Mouse (Mus musculus) megakaryocyte, adult 5-6 weeks (primary cell): ENCODE results near the gene Sbno2. TPM values are rescaled to one million over a fixed set of nuclear protein-coding genes. Genes with fewer than 3 reads are reported as not detected.
"Not testable (repeated sequence)": the region's sequence is repeated elsewhere in the genome, so short reads cannot be mapped to it uniquely, and the experiment has no call there.

Experiments
- ATAC-seq: 2 replicates; pipeline ENCODE4 v1.8.0; 2016; ENCODE audit warnings: mild to moderate bottlenecking, inconsistent platforms; ENCODE audit not compliant: poor library complexity, severe bottlenecking
- total RNA-seq, 2 experiments: library from RNA; stranded (forward) in 1 of 2; stranded (reverse) in 1 of 2; fragments of 153-499, 151-499 nt in 1 of 2; fragments of 221-1000, 200-1000 nt in 1 of 2; gene quantifications; 2 replicates each; pipeline versions ENCODE4 v1.2.3 to v1.2.4; 2015 to 2017

Gene Sbno2
- total RNA-seq, 2 experiments from 2014 or later: 32.4 to 41.9 TPM

- no peak for ATAC-seq
Measured at GRCm38 (mm10) chr10:80063877-80064650, 41.3 kb downstream of the Sbno2 start.

GRCm38 (mm10) chr10:80063104-80063503 is 42.3 kb downstream of the Sbno2 start:
- no peak for ATAC-seq

DNA sequence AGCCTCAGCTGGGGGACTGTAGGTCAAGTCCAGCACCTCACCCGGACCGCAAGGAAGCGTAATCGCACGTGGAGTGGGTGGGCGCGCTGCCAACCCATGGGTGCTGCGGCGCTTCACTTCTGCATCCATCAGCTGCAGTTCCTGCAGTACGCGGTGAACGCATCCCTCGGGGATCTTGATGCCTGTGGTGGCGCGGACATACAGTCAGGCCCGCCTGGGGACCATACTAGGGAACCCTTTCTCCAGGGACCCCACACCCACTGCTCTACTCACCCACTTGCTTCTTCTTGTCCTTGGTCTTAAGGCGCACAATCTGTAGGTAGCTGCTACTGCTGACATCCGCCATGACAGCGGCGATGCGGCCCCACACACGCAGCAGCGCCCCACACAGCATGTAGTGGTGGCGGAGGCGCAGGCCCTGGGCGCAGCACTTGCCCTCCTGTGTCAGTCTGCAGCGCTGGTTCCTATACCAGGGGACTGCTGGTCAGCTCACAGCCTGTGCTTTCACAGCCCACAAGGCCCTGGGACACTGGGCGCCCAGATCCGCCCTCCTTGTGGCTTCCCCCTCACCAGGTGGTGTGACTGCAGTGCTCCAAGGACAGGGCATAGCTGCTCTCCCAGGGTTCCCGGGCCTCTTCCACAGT is 47.6 kb downstream of the Sbno2 start:
- ATAC-seq: no peak

GRCm38 (mm10) chr10:80056976-80057682 is 48.2 kb downstream of the Sbno2 start:
- ATAC-seq: no peak

DNA sequence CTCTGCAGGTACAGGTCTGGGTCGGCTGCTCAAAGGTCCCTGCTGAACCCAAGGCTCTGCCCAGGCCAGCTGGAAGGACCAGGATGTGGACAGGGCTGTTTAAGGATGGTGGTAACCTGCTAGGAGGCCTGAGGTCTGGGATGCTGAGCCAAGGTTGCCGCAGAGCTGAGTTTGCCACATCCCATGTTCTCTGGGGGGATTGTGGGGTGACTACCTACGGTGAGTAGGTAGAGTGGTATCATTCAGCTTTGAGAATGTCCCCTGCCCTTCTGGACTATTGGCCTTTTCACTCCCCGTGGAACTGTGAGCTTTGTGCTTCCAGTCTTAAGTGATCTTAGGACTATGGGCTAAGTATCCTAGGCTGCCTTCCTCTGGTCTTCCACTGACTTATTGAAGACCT is 48.9 kb downstream of the Sbno2 start:
- ATAC-seq: no peak

GRCm38 (mm10) chr10:80055891-80056290 is 49.5 kb downstream of the Sbno2 start:
- no peak for ATAC-seq

GRCm38 (mm10) chr10:80055364-80055763 is 50.0 kb downstream of the Sbno2 start:
- ATAC-seq: no peak

DNA sequence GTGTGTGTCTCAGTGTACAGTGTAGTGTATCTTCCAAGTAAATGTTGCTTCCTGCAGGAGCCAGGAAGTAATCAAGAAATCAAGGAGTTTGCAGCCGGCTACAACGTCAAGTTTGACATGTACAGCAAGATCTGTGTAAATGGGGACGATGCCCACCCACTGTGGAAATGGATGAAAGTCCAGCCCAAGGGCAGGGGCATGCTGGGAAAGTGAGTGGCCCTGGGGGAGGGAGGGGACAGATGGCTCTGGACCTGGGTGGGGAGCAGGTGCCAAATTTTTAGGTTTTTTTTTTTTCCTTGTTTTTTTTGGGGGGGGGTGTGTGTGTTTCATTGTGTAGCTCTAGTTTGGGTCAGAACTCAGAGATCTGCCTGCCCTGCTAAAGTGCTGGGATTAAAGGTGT is 50.5 kb downstream of the Sbno2 start:
- not testable (repeated sequence) for ATAC-seq

GRCm38 (mm10) chr10:80053831-80054815 is 51.2 kb downstream of the Sbno2 start:
- ATAC-seq: peak; percentile 23

- peak; percentile 89 for ATAC-seq
Measured at GRCm38 (mm10) chr10:80053259-80053780, 52.1 kb downstream of the Sbno2 start.

- no peak for ATAC-seq
Measured at GRCm38 (mm10) chr10:80052374-80052764, 53.0 kb downstream of the Sbno2 start.

DNA sequence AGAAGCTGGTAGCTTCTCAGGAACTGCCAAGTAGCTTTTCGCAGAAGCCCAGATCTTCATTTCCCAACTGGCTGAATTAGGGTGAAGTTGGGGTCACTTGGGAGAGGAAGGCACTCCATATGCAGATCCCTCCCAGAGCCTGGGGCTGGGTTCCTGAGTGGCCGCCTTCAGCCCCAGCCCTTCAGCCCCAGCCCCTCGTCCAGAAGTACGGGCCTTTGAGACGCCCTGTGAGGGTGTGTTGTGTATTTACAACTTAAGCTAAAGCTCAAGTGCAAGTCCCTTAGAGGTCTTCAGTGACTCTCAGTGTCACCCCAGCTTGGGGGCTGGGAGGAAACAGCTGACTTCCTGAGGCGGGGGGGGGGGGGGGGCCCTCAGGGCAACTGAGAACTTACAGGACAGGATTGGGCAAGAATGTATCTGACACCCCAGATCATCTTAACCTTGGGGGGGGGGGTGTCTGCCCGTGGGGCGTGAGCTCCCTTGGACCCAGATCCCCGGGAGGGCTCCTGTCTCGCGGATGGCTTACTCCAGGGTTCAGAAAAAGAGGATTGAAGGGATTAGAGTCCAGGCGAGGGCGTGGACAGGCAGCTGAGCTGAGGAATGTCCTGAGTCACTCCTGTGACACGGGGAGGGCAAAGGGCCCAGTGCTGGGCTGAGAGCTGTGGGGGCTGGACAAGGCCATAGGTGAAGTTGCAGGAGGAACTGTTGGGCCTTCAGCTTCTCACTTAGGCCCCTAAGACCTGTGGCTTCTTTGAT is 53.6 kb downstream of the Sbno2 start:
- peak; percentile 45 for ATAC-seq

DNA sequence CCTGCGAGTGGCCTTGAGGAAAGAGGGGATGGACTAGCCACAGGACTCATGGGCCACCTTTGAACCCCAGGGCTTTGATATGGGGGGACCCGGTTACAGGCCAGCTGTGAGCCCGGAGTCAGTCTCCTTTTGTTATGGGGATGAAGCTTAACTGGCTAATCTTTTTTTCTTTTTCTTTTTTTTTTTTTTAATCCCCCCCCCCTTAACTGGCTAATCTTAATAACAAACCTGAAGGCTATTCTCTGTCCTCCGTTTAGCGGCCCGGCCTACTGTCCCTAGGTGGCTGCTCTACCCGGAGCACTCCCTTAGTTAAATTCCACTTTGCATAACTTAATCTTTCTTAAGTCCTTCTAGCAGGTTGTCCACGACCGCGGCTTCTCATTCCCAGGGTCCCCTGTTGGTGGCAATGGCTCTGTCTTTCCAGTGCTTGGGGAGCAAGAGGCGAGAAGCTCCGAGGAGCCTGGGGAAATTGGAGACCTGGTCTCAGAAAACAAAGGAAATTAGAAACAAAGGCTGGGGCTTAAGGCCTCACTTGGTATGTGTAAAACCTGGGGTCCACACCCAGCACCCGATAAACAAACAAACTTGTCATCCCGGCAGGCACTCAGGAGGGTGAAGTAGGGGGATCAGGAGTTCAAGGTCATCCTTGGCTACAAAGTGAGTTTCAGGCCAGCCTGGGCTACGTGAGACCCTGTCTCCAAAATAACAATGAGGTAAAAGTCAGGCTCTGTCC is 54.3 kb downstream of the Sbno2 start:
- no peak for ATAC-seq

GRCm38 (mm10) chr10:80050244-80050643 is 55.1 kb downstream of the Sbno2 start:
- no peak for ATAC-seq

- no peak for ATAC-seq
Measured at GRCm38 (mm10) chr10:80048834-80049233, 56.5 kb downstream of the Sbno2 start.

GRCm38 (mm10) chr10:80048396-80048795 is 57.0 kb downstream of the Sbno2 start:
- no peak for ATAC-seq

GRCm38 (mm10) chr10:80047041-80047565 is 58.3 kb downstream of the Sbno2 start, which contains the start of gene Gpx4:
Gene Gpx4, plus strand, starts transcription at chr10:80047166.
- ATAC-seq: no peak

DNA sequence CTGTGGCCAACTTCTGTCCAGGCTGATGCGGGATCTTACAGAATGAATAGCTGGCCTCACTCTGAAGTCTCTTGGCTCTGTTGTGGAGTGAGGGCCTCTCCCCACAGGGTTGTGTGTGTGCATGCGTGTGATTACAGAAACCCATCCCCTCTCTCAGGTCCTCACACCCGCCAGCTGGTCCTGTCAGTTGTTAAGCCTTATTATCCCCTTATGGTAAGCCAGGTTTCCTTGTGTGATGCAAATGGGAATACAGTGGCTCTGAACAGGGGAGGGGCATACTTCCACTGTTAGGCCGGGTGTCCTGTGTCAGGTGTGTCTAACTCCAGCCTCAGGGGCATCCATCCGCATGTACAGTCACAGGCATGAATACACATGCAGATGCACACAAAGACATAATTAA is 59.6 kb downstream of the Sbno2 start:
- ATAC-seq: no peak

GRCm38 (mm10) chr10:80045364-80045763 is 60.0 kb downstream of the Sbno2 start:
- ATAC-seq: not testable (repeated sequence)
